Mouse (Mus musculus) cerebellum, adult 2 months (tissue): ENCODE data around the gene Mfsd10. TPM values are rescaled to one million over a fixed set of nuclear protein-coding genes. Genes with fewer than 3 reads are reported as not detected.
A peak's percentile ranks its signal among the peaks of the same experiment; 100 is the strongest.

ENCODE experiments used
- DNase-seq, 2 experiments: peaks; one replicate each; pipeline ENCODE4 v3.0.0; 2021
- H3K27ac ChIP-seq: fragments of 200-500 bp; 2 replicates; pipeline ENCODE4 v1.5.1; 2012; ENCODE audit warnings: low read length, control low read depth, inconsistent platforms; ENCODE audit not compliant: insufficient read depth
- H3K27me3 ChIP-seq: fragments of 200-500 bp; 2 replicates; pipeline ENCODE4 v1.6.1; 2012; ENCODE audit warnings: inconsistent platforms, mild to moderate bottlenecking, low read length, moderate library complexity; ENCODE audit not compliant: control insufficient read depth, insufficient read depth
- H3K4me1 ChIP-seq: fragments of 200-500 bp; 2 replicates; pipeline ENCODE4 v1.6.1; 2011; ENCODE audit warnings: low read length; ENCODE audit not compliant: control insufficient read depth, insufficient read depth
- H3K4me3 ChIP-seq: fragments of 200-500 bp; replicated peaks from 2 replicates; pipeline ENCODE3; 2011; ENCODE audit warnings: mild to moderate bottlenecking, low read depth, low read length, control low read depth; ENCODE audit not compliant: insufficient read depth
- CTCF ChIP-seq: fragments of 200-500 bp; IDR thresholded peaks from 2 replicates; pipeline ENCODE4 v1.5.1; 2011; ENCODE audit warnings: low read depth, mild to moderate bottlenecking, control low read depth, low read length, moderate library complexity, borderline replicate concordance; ENCODE audit not compliant: insufficient read depth
- POLR2A ChIP-seq: fragments of 200-500 bp; IDR thresholded peaks from 2 replicates; pipeline ENCODE4 v1.6.1; 2011; ENCODE audit warnings: low read length, control low read depth, borderline replicate concordance; ENCODE audit not compliant: insufficient read depth
- WGBS: fragments of 180-500 bp; shearing (Covaris S2); methylation state at CpG from one replicate; pipeline ENCODE4 v1.1.7; 2018; 5-methylcytosine and 5-hydroxymethylcytosine counted together
- polyA plus RNA-seq: library from polyadenylated mRNA; depleted of rRNA; stranded (reverse); fragments of >200 nt; gene quantifications from 2 replicates; pipeline ENCODE4 v1.2.3, GENCODE M21; 2012

Gene Mfsd10
- polyA plus RNA-seq, 1 experiment, result 114 TPM

DNA sequence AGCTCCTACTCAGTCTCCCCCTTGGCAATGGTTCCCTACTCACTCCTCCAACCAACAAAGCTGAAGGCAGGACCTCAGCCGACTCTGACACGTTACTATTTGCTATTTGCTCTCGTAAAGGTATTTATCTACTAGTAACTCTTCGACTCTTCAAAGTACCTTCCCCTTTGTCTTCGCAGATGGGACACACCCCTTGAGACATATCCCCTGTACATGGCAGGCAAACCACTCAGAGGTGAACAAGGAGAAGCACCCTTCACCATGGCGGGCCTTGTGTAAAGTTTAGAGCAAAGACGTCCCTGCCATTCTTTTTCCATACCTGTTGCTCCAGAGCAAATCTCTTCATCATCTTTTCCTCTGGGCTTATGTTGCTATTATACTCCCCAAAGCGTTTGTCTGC lies 20.5 kb upstream of the Mfsd10 start:
- TF ChIP-seq CTCF (no peak), POLR2A (no peak)
- H3K27me3 ChIP-seq, result no peaks in the 10 kb centered on the region
- H3K4me1 ChIP-seq, result no peaks in the 10 kb centered on the region
- H3K27ac ChIP-seq, result no peak overlapping the region
- no peak overlapping the region for H3K4me3 ChIP-seq
- WGBS, result 95% methylated on average over 8 of the region's 8 CpGs
- DNase-seq, result no peak

DNA sequence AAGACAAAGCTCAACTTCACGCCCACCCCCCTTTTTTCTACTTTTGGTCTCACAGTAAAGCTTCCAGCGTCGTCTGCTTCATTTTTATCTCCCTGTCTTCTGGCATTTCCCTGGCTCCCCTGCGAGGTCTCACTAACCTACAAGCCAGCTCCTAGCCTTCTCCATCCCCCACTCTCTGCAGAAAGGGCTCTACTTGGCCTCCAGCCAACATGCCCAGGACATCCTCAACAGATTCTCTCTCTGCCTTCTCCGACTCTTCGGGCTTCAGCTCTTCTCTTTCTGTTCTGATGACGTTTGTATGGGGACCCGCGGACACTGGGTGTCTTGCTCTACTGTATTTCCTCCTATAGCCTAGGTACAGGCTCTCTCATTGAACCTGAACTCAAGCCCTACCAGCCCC lies 17.9 kb upstream of the Mfsd10 start:
- H3K4me3 ChIP-seq, result no peak overlapping the region
- H3K27me3 ChIP-seq, result no peaks in the 10 kb centered on the region
- WGBS, result 53% methylated on average over 9 of the region's 9 CpGs
- no peak for DNase-seq
- no peak overlapping the region for H3K27ac ChIP-seq
- TF ChIP-seq CTCF (no peak), POLR2A (no peak)
- H3K4me1 ChIP-seq, result no peaks in the 10 kb centered on the region

DNA sequence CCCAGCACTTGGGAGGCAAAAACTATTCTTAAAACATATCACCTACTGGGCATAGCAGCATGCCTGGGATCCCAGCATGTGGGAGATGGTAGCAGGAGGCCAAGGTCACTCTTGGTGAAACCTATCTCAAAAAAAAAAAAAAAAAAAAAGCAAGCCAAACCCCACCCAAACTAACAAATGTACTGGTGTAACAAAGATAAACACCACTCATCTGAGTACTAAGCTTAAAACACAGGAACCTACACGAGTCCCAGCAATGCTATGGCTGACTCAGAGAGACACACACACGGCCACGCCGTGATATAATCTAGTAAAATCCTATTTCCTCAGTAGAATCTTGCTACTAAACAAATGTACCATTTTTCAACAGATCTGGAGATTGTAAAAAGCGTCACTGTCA lies 15.9 kb upstream of the Mfsd10 start:
- H3K4me3 ChIP-seq, result no peak overlapping the region
- H3K27ac ChIP-seq, result no peak overlapping the region
- 95% methylated on average over 5 of the region's 5 CpGs for WGBS
- no peaks in the 10 kb centered on the region for H3K27me3 ChIP-seq
- no peak for DNase-seq
- H3K4me1 ChIP-seq, result no peaks in the 10 kb centered on the region
- TF ChIP-seq CTCF, result no peak

DNA sequence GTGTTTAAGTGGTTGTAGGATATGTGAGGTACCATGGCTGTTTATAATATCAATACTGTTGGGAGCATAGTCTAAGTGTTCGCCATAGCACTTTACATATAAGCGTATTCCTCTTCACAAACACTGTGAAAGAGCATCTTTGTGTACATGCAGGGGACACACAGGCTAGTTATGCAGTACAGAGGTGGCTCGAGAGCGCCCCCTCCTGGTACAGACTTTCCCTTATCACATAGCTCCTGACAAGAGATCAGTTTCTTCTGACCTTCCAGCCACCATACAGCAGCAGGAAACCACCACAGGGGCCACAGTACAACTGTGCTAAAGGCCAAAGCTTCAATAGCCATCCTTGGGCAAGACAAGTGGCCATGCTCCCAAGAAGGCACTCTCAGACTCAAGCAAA lies 10.6 kb upstream of the Mfsd10 start:
- WGBS, result 39% methylated on average over 4 of the region's 4 CpGs
- TF ChIP-seq POLR2A (no peak), CTCF (peak; percentile 82)
- Histone ChIP-seq H3K4me1 (no peaks in the 10 kb centered on the region), H3K27me3 (no peaks in the 10 kb centered on the region), H3K27ac (no peak overlapping the region), H3K4me3 (no peak overlapping the region)
- peak; percentile 51 to 59 for DNase-seq

DNA sequence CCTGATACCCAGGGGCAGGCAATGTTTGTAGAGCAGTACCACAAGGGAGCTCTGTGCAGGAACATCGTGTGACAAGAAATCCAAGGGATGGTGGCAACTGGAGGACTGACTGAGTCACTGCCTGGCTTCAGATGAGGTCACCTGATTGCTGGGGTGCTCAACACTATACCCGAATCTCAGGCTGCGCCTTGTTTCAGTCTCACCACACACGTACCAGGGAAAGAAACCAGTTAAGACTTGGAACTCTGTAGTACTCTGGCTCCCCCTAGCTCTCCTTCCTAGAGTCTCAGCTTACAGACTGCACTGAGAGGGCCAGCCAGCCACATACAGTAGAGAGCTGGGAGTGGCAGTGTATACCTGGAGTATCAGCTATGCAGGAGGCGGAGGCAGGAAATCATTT lies 5.9 kb upstream of the Mfsd10 start:
- TF ChIP-seq POLR2A, result no peak
- peak; percentile 54; the same call in 1 of the 2 replicates for TF ChIP-seq CTCF
- peak; percentile 43 to 49 for DNase-seq
- no peak overlapping the region for H3K27ac ChIP-seq
- H3K4me1 ChIP-seq, result no peaks in the 10 kb centered on the region
- no peak overlapping the region for H3K4me3 ChIP-seq
- H3K27me3 ChIP-seq, result no peaks in the 10 kb centered on the region
- WGBS, result 37% methylated on average over 5 of the region's 5 CpGs

DNA sequence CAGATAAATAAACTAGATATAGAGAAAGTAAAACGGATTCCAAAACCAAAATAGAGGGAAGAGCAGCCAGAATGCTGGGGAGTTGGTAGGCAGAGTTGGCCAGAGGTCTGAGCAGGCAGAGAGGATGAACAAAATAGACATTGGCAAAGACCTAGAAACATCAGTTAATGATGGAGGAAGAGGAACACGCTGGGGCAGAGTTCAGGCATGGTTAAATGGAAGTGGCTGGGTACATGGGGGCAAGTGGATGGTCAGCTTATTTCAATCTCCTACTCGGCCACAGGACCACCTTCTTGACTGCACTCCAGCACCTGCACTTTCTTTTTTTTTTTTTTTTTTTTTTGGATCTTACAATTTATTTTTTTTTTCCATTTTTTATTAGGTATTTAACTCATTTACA lies 5.0 kb upstream of the Mfsd10 start:
- H3K27me3 ChIP-seq, result no peaks in the 10 kb centered on the region
- TF ChIP-seq CTCF, result no peak
- TF ChIP-seq POLR2A, result no peak
- H3K27ac ChIP-seq, result no peak overlapping the region
- DNase-seq, result no peak
- WGBS, result 92% methylated on average over 3 of the region's 3 CpGs
- no peak overlapping the region for H3K4me3 ChIP-seq
- H3K4me1 ChIP-seq, result no peaks in the 10 kb centered on the region

DNA sequence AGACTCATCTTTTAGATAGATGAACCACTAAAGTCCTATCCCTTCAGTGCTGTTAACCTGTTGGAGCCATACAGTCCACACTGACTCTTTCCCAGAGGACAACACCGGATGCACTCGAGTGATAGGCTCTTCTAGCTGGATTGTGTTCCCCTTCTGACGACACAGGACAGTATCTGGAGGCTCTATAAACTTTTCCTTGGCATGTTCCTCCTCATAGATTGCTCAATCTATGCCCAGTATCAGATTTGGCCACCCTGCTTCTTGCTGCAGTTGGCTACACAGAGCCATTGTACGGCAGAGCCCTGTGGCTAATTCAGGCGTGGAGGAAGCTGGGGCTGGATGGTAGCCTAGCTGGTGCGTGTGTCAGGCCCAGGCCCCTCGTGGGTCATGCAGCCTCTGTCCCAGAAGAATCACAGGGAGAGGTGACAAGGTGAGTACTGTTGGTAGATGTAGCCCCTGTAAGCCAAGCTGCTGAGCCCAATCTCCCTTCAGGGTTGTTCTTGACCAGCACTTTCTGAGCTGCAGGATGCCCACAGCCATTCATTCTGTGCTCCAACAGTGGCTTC lies 662 bp upstream of the Mfsd10 start:
- Histone ChIP-seq H3K27me3 (no peaks in the 10 kb centered on the region), H3K4me3 (no peak overlapping the region), H3K4me1 (peaks cover 12% of the 10 kb centered on the region), H3K27ac (no peak overlapping the region)
- no peak for DNase-seq
- TF ChIP-seq POLR2A (no peak), CTCF (no peak)
- 75% methylated on average over 7 of the region's 7 CpGs for WGBS

DNA sequence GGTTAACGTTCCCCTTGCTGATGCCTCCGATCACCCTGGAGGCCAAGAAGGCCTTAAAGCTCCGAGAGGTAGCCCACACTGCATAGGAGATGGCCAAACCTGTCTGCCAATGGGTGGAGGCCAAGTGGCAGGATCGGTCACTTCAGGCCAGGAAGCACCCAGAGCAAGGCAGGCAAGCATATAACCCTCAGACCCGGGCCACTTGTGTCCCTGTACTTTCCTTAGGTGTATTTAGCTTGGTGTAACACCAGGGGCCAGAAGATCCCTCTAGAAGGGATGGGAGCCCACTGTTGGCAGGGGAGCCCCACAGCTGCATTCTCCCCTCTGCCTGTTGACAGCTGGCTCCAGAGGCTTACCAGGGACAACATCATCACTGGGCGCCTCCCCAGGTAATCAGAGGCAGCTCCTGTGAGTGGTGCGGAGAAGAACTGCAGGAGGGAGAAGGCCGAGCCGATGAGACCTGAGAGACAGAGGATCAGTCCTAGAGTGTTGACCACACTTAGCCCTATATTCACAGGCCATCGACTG lies 1.3 kb downstream of the Mfsd10 start:
- Histone ChIP-seq H3K4me3 (peak overlapping the region; percentile 41), H3K27me3 (no peaks in the 10 kb centered on the region), H3K27ac (peak overlapping the region; percentile 63; the same call in 1 of the 2 replicates), H3K4me1 (peaks cover 12% of the 10 kb centered on the region)
- TF ChIP-seq POLR2A (no peak), CTCF (no peak)
- peak; percentile 36 to 50 for DNase-seq
- 23% methylated on average over 10 of the region's 10 CpGs for WGBS
